Mouse (Mus musculus) heart, embryonic 11.5 days (tissue): ENCODE measurements around the gene Lrrc32. TPM values are rescaled to one million over a fixed set of nuclear protein-coding genes. Genes with fewer than 3 reads are reported as not detected.

Experiments
- ATAC-seq: fragments of 200-750 bp; cut with Nextera tagmentation; replicated peaks from 2 replicates; pipeline ENCODE4 v1.8.0; 2017; ENCODE audit warnings: moderate library complexity; ENCODE audit not compliant: insufficient number of reproducible peaks, low FRiP score, low TSS enrichment
- H3K27ac ChIP-seq: fragments of 300-500 bp; sonication (generic); 2 replicates; pipeline ENCODE4 v1.5.1; 2014; ENCODE audit warnings: mild to moderate bottlenecking, low read depth, low read length
- H3K27me3 ChIP-seq: fragments of 300-500 bp; sonication (generic); 2 replicates; pipeline ENCODE4 v1.6.1; 2014; ENCODE audit warnings: mild to moderate bottlenecking, low read length, mixed read lengths; ENCODE audit not compliant: control insufficient read depth, insufficient read depth
- H3K36me3 ChIP-seq: fragments of 300-500 bp; sonication (generic); 2 replicates; pipeline ENCODE4 v1.6.1; 2014; ENCODE audit warnings: mild to moderate bottlenecking, low read length, moderate library complexity, mixed read lengths; ENCODE audit not compliant: control insufficient read depth, insufficient read depth
- H3K4me1 ChIP-seq: fragments of 300-500 bp; sonication (generic); 2 replicates; pipeline ENCODE4 v1.6.1; 2014; ENCODE audit warnings: low read length; ENCODE audit not compliant: control insufficient read depth, insufficient read depth
- H3K4me2 ChIP-seq: fragments of 300-500 bp; sonication (generic); 2 replicates; pipeline ENCODE4 v1.6.1; 2014; ENCODE audit warnings: mild to moderate bottlenecking, moderate library complexity
- H3K4me3 ChIP-seq: fragments of 300-500 bp; sonication (generic); 2 replicates; pipeline ENCODE4 v1.5.1; 2014; ENCODE audit warnings: low read depth, low read length
- H3K9ac ChIP-seq: fragments of 300-500 bp; sonication (generic); 2 replicates; pipeline ENCODE4 v1.6.1; 2014; ENCODE audit warnings: mild to moderate bottlenecking, low read depth, low read length, moderate library complexity
- H3K9me3 ChIP-seq: fragments of 300-500 bp; sonication (generic); replicated peaks from 2 replicates; pipeline ENCODE4 v1.6.1; 2016; ENCODE audit warnings: low read length; ENCODE audit not compliant: control insufficient read depth
- WGBS: fragments of 180-500 bp; shearing (Covaris S2); extraction: QIAGEN DNeasy Blood & Tissue Kit; methylation state at CpG from one replicate; pipeline ENCODE4 v1.1.7; 2014; ENCODE audit not compliant: insufficient replicate concordance; 5-methylcytosine and 5-hydroxymethylcytosine counted together
- polyA plus RNA-seq: library from polyadenylated mRNA; unstranded; fragments of >200 nt; fragmentation: Nextera tagmentation; extraction: Ambion mirVana; gene quantifications from 2 replicates; pipeline ENCODE4 v1.2.1, GENCODE M21; 2014

Gene Lrrc32
- polyA plus RNA-seq, 1 experiment from 2014 or later = 3.9 TPM

DNA sequence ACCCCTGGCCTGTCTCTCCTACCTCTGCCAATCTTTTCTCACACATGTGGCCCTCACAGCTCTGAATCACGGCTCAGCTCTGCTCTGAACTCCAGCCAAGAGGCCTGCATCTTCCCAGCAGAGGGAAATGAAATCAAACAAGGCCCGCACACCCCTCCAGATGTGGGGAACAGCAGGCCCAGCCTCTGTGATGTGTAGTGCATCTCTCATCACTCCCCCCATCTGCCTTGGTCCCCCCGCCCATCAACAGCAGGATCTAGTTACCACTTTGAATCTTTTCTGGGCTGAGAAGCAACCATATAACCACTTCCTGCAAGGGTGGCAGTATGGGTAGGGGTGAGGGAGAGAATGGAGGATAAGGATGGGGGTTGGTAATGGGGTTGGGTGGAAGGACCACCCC is 20.0 kb upstream of the Lrrc32 start:
- Histone ChIP-seq H3K4me2 (no peak overlapping the region), H3K27ac (no peak overlapping the region), H3K36me3 (no peaks in the 10 kb centered on the region), H3K4me1 (0 out of 2 replicates have a peak, but pooled peaks cover 2% of the 10 kb centered on the region), H3K27me3 (peaks cover 2% of the 10 kb centered on the region; the same call in 1 of the 2 replicates), H3K4me3 (no peak overlapping the region), H3K9ac (no peak overlapping the region), H3K9me3 (no peaks in the 10 kb centered on the region)
- ATAC-seq = no peak
- 64% methylated on average over 3 of the region's 3 CpGs for WGBS

DNA sequence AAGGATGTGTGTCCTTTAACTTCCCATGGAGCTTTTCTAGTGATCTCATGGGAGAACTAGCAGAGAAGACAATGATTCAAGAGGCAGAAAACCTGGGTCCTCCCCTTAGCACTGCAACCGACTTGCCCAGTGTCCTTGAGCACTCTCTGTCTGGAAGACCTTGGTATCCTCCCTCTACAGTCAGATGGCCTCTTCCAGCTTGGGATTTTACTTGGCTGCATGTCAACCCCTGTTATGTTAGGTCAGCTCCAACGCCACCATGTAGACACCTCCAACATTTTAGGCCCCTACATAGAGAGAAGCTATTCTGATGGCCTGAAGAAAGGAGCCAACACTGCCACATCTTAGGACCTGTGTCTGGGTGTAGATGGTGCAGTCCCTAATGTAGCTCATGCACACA is 16.6 kb upstream of the Lrrc32 start:
- Histone ChIP-seq H3K4me3 (no peak overlapping the region), H3K9me3 (no peaks in the 10 kb centered on the region), H3K27me3 (peaks cover 2% of the 10 kb centered on the region; the same call in 1 of the 2 replicates), H3K9ac (no peak overlapping the region), H3K4me2 (no peak overlapping the region), H3K4me1 (peaks cover 2% of the 10 kb centered on the region; the same call in 1 of the 2 replicates), H3K36me3 (no peaks in the 10 kb centered on the region), H3K27ac (no peak overlapping the region)
- 71% methylated on average over 2 of the region's 2 CpGs for WGBS
- no peak for ATAC-seq

DNA sequence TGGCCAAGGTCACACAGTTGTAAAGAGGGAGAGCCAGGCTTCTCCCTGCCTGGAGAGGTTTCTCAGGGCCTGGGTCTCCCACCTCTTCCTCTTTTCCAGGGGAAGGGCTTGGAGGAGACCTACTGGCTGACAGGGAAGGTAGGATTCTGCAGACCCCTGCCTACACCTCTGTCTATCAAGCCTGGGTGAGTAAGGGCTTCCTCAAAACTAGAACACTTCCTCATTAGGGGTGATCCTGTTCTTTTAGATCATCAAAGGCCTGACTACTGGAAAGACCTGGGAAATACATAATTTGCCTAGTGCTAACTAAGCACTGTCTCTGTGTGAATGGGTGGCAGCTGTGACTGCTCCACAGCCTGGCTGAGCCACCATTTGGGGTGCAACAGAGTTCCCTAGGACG is 14.5 kb upstream of the Lrrc32 start:
- peaks cover 2% of the 10 kb centered on the region; the same call in 1 of the 2 replicates for H3K4me1 ChIP-seq
- no peak for ATAC-seq
- no peak overlapping the region for H3K4me2 ChIP-seq
- WGBS = 70% methylated on average over 1 of the region's 1 CpGs
- H3K4me3 ChIP-seq = no peak overlapping the region
- no peak overlapping the region for H3K27ac ChIP-seq
- H3K9ac ChIP-seq = no peak overlapping the region
- H3K27me3 ChIP-seq = peaks cover 9% of the 10 kb centered on the region
- H3K36me3 ChIP-seq = no peaks in the 10 kb centered on the region
- no peaks in the 10 kb centered on the region for H3K9me3 ChIP-seq

- H3K9me3 ChIP-seq = no peaks in the 10 kb centered on the region
- no peak overlapping the region for H3K4me2 ChIP-seq
- no peak for ATAC-seq
- 74% methylated on average over 4 of the region's 4 CpGs for WGBS
- no peak overlapping the region for H3K4me3 ChIP-seq
- H3K27ac ChIP-seq = no peak overlapping the region
- peaks cover 12% of the 10 kb centered on the region for H3K27me3 ChIP-seq
- H3K9ac ChIP-seq = no peak overlapping the region
- H3K36me3 ChIP-seq = no peaks in the 10 kb centered on the region
- peaks cover 2% of the 10 kb centered on the region; the same call in 1 of the 2 replicates for H3K4me1 ChIP-seq
These were observed 11.9 kb upstream of the Lrrc32 start for GRCm38 (mm10) chr7:98477153-98477552.

GRCm38 (mm10) chr7:98480481-98480880 is 8.6 kb upstream of the Lrrc32 start:
- Histone ChIP-seq H3K9ac (no peak overlapping the region), H3K4me3 (no peak overlapping the region), H3K27me3 (peaks cover 12% of the 10 kb centered on the region), H3K36me3 (no peaks in the 10 kb centered on the region), H3K4me1 (peaks cover 12% of the 10 kb centered on the region), H3K9me3 (no peaks in the 10 kb centered on the region), H3K4me2 (no peak overlapping the region), H3K27ac (no peak overlapping the region)
- WGBS = 88% methylated on average over 1 of the region's 1 CpGs
- no peak for ATAC-seq

GRCm38 (mm10) chr7:98481066-98481734 is 7.9 kb upstream of the Lrrc32 start:
- H3K27ac ChIP-seq = no peak overlapping the region
- no peak overlapping the region for H3K4me3 ChIP-seq
- 22% methylated on average over 9 of the region's 9 CpGs for WGBS
- ATAC-seq = no peak
- no peaks in the 10 kb centered on the region for H3K36me3 ChIP-seq
- peaks cover 12% of the 10 kb centered on the region for H3K27me3 ChIP-seq
- no peak overlapping the region for H3K9ac ChIP-seq
- H3K9me3 ChIP-seq = no peaks in the 10 kb centered on the region
- H3K4me2 ChIP-seq = no peak overlapping the region
- peaks cover 12% of the 10 kb centered on the region for H3K4me1 ChIP-seq

DNA sequence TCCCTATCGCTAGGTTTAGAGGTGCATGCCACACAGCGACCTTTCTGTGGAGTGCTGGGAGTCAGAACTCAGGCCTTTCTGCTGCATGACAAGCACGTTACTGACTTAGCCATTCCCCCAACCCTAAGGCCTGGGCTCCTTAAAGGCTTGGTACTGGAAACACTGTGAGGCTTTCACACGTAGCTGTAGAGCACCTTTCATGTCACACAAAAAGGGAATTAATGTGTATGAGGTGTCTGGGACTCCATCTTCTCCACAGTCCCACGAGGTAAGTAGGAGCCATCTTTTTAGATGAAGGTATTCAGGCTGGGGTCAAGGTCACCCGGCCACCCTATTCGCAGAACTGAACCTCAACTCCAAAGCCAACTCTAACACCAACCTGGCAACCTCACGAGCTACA is 7.2 kb upstream of the Lrrc32 start:
- no peaks in the 10 kb centered on the region for H3K9me3 ChIP-seq
- ATAC-seq = no peak
- H3K27ac ChIP-seq = no peak overlapping the region
- H3K9ac ChIP-seq = no peak overlapping the region
- no peaks in the 10 kb centered on the region for H3K36me3 ChIP-seq
- peaks cover 12% of the 10 kb centered on the region for H3K27me3 ChIP-seq
- peaks cover 16% of the 10 kb centered on the region for H3K4me1 ChIP-seq
- H3K4me3 ChIP-seq = no peak overlapping the region
- no peak overlapping the region for H3K4me2 ChIP-seq
- 81% methylated on average over 8 of the region's 8 CpGs for WGBS

- peak overlapping the region; percentile 47 for H3K4me2 ChIP-seq
- peak overlapping the region; percentile 68 for H3K27ac ChIP-seq
These were observed 6.4 kb upstream of the Lrrc32 start for GRCm38 (mm10) chr7:98482551-98483267.

More at GRCm38 (mm10) chr7:98482551-98483267, 6.4 kb upstream of the Lrrc32 start:
- ATAC-seq = peak; percentile 50
- Histone ChIP-seq H3K9me3 (no peaks in the 10 kb centered on the region), H3K36me3 (no peaks in the 10 kb centered on the region), H3K27me3 (peaks cover 12% of the 10 kb centered on the region), H3K4me1 (peaks cover 16% of the 10 kb centered on the region), H3K4me3 (no peak overlapping the region), H3K9ac (peak overlapping the region; percentile 47)
- 37% methylated on average over 12 of the region's 12 CpGs for WGBS
